Mouse (Mus musculus): ENCODE results near the gene Ppp5c. TPM values are rescaled to one million over a fixed set of nuclear protein-coding genes. Genes with fewer than 3 reads are reported as not detected.

Gene Ppp5c
- polyA plus RNA-seq, 1 experiment from 2014 or later = 112 TPM

- Histone ChIP-seq H3K4me3 (replicated peaks) (no peak overlapping the region), H3K36me3 (replicated peaks) (peaks cover 5% of the 10 kb centered on the region; the same call in 1 of the 2 replicates), H3K4me2 (no peak overlapping the region), H3K27me3 (no peaks in the 10 kb centered on the region), H3K9ac (no peak overlapping the region), H3K27ac (peak overlapping the region; percentile 84), H3K4me1 (peaks cover 60% of the 10 kb centered on the region), H3K9me3 (no peaks in the 10 kb centered on the region)
- WGBS = 42% methylated on average over 3 of the region's 3 CpGs
- no peak; the same call in 1 of the 2 replicates for ATAC-seq (ENCODE audit: low FRiP score)
Measured at GRCm38 (mm10) chr7:16988405-16988804, 39.3 kb downstream of the Ppp5c start.

- Histone ChIP-seq H3K4me2 (peak overlapping the region; percentile 8; the same call in 1 of the 2 replicates), H3K27me3 (no peaks in the 10 kb centered on the region), H3K4me1 (peaks cover 64% of the 10 kb centered on the region), H3K9ac (peak overlapping the region; percentile 22; the same call in 1 of the 2 replicates), H3K9me3 (no peaks in the 10 kb centered on the region), H3K27ac (peak overlapping the region; percentile 84), H3K36me3 (replicated peaks) (peaks cover 5% of the 10 kb centered on the region; the same call in 1 of the 2 replicates), H3K4me3 (replicated peaks) (no peak overlapping the region)
- WGBS = 44% methylated on average over 7 of the region's 7 CpGs
- ATAC-seq (ENCODE audit: low FRiP score) = peak; percentile 55
Measured at GRCm38 (mm10) chr7:16987541-16988149, 40.1 kb downstream of the Ppp5c start.

- peak within 1 kb of the TSS; percentile 51 for H3K9ac ChIP-seq
- H3K27me3 ChIP-seq = no peaks in the 10 kb centered on the region
- 18% methylated on average over 26 of the region's 26 CpGs for WGBS
- peak within 1 kb of the TSS; percentile 65 for H3K27ac ChIP-seq
- peak; percentile 80 for ATAC-seq (ENCODE audit: low FRiP score)
- H3K36me3 ChIP-seq (replicated peaks) = peaks cover 5% of the 10 kb centered on the region; the same call in 1 of the 2 replicates
- H3K4me1 ChIP-seq = peaks cover 46% of the 10 kb centered on the region
- peak within 1 kb of the TSS; percentile 69 for H3K4me2 ChIP-seq
- peak within 1 kb of the TSS; percentile 38 for H3K4me3 ChIP-seq (replicated peaks)
- no peaks in the 10 kb centered on the region for H3K9me3 ChIP-seq
Measured at GRCm38 (mm10) chr7:16982859-16983568, 44.7 kb downstream of the Ppp5c start, which contains the start of gene Gm42372. Gene Gm42372, plus strand, starts transcription at chr7:16983086.

GRCm38 (mm10) chr7:16980348-16980747 is 47.4 kb downstream of the Ppp5c start:
- H3K9me3 ChIP-seq = no peaks in the 10 kb centered on the region
- peak overlapping the region; percentile 47 for H3K4me2 ChIP-seq
- 11% methylated on average over 12 of the region's 12 CpGs for WGBS
- peaks cover 30% of the 10 kb centered on the region for H3K4me1 ChIP-seq
- 0 out of 2 replicates have a peak, but pooled peaks have one; percentile 15 for ATAC-seq (ENCODE audit: low FRiP score)
- peaks cover 2% of the 10 kb centered on the region; the same call in 1 of the 2 replicates for H3K36me3 ChIP-seq (replicated peaks)
- H3K9ac ChIP-seq = 0 out of 2 replicates have a peak overlapping the region, but pooled peaks have one; percentile 43
- no peaks in the 10 kb centered on the region for H3K27me3 ChIP-seq
- peak overlapping the region; percentile 21; the same call in 1 of the 2 replicates for H3K4me3 ChIP-seq (replicated peaks)
- H3K27ac ChIP-seq = peak overlapping the region; percentile 78

- WGBS = 84% methylated on average over 3 of the region's 3 CpGs
- ATAC-seq (ENCODE audit: low FRiP score) = no peak
Measured at GRCm38 (mm10) chr7:16978593-16978992, 49.1 kb downstream of the Ppp5c start.

GRCm38 (mm10) chr7:16978173-16978572 is 49.6 kb downstream of the Ppp5c start:
- ATAC-seq (ENCODE audit: low FRiP score) = no peak
- WGBS = 69% methylated on average over 6 of the region's 6 CpGs
- Histone ChIP-seq H3K36me3 (replicated peaks) (no peaks in the 10 kb centered on the region), H3K27me3 (no peaks in the 10 kb centered on the region), H3K9ac (no peak overlapping the region), H3K4me3 (replicated peaks) (no peak overlapping the region), H3K9me3 (no peaks in the 10 kb centered on the region), H3K27ac (no peak overlapping the region), H3K4me1 (peaks cover 21% of the 10 kb centered on the region), H3K4me2 (no peak overlapping the region)

More at GRCm38 (mm10) chr7:16978593-16978992, 49.1 kb downstream of the Ppp5c start:
- H3K27me3 ChIP-seq = no peaks in the 10 kb centered on the region
- no peak overlapping the region for H3K27ac ChIP-seq
- no peak overlapping the region for H3K9ac ChIP-seq
- H3K36me3 ChIP-seq (replicated peaks) = no peaks in the 10 kb centered on the region
- no peak overlapping the region for H3K4me2 ChIP-seq
- H3K4me3 ChIP-seq (replicated peaks) = no peak overlapping the region
- peaks cover 25% of the 10 kb centered on the region for H3K4me1 ChIP-seq
- no peaks in the 10 kb centered on the region for H3K9me3 ChIP-seq

- H3K4me1 ChIP-seq = peaks cover 12% of the 10 kb centered on the region
- H3K4me2 ChIP-seq = no peak overlapping the region
- no peak for ATAC-seq (ENCODE audit: low FRiP score)
- 63% methylated on average over 8 of the region's 8 CpGs for WGBS
- H3K9me3 ChIP-seq = no peaks in the 10 kb centered on the region
- H3K27ac ChIP-seq = no peak overlapping the region
- H3K27me3 ChIP-seq = no peaks in the 10 kb centered on the region
- H3K36me3 ChIP-seq (replicated peaks) = no peaks in the 10 kb centered on the region
- no peak overlapping the region for H3K9ac ChIP-seq
- H3K4me3 ChIP-seq (replicated peaks) = no peak overlapping the region
Measured at GRCm38 (mm10) chr7:16976298-16976697, 51.4 kb downstream of the Ppp5c start.

GRCm38 (mm10) chr7:16974018-16974417 is 53.7 kb downstream of the Ppp5c start:
- Histone ChIP-seq H3K4me2 (no peak overlapping the region), H3K27me3 (no peaks in the 10 kb centered on the region), H3K9ac (no peak overlapping the region), H3K36me3 (replicated peaks) (no peaks in the 10 kb centered on the region), H3K9me3 (peaks cover 5% of the 10 kb centered on the region; the same call in 1 of the 2 replicates), H3K4me3 (replicated peaks) (no peak overlapping the region), H3K4me1 (0 out of 2 replicates have a peak, but pooled peaks cover 3% of the 10 kb centered on the region), H3K27ac (no peak overlapping the region)
- ATAC-seq (ENCODE audit: low FRiP score) = no peak
- WGBS = 75% methylated on average over 6 of the region's 6 CpGs

GRCm38 (mm10) chr7:16971160-16971559 is 56.6 kb downstream of the Ppp5c start:
- 88% methylated on average over 3 of the region's 3 CpGs for WGBS
- Histone ChIP-seq H3K9ac (no peak overlapping the region), H3K36me3 (replicated peaks) (no peaks in the 10 kb centered on the region), H3K27ac (no peak overlapping the region), H3K9me3 (peaks cover 5% of the 10 kb centered on the region; the same call in 1 of the 2 replicates), H3K27me3 (no peaks in the 10 kb centered on the region), H3K4me1 (0 out of 2 replicates have a peak, but pooled peaks cover 3% of the 10 kb centered on the region), H3K4me3 (replicated peaks) (no peak overlapping the region), H3K4me2 (no peak overlapping the region)
- no peak for ATAC-seq (ENCODE audit: low FRiP score)

GRCm38 (mm10) chr7:16968414-16968813 is 59.3 kb downstream of the Ppp5c start:
- no peak overlapping the region for H3K27ac ChIP-seq
- no peaks in the 10 kb centered on the region for H3K4me1 ChIP-seq
- H3K4me3 ChIP-seq (replicated peaks) = no peak overlapping the region
- no peaks in the 10 kb centered on the region for H3K36me3 ChIP-seq (replicated peaks)
- peaks cover 5% of the 10 kb centered on the region; the same call in 1 of the 2 replicates for H3K9me3 ChIP-seq
- no peak overlapping the region for H3K9ac ChIP-seq
- no peak overlapping the region for H3K4me2 ChIP-seq
- no peaks in the 10 kb centered on the region for H3K27me3 ChIP-seq
- WGBS = 90% methylated on average over 6 of the region's 6 CpGs
- ATAC-seq (ENCODE audit: low FRiP score) = no peak

GRCm38 (mm10) chr7:16961678-16962077 is 66.0 kb downstream of the Ppp5c start:
- Histone ChIP-seq H3K27ac (no peak overlapping the region), H3K27me3 (no peaks in the 10 kb centered on the region), H3K9ac (no peak overlapping the region), H3K4me2 (peak overlapping the region; percentile 10; the same call in 1 of the 2 replicates), H3K4me1 (peaks cover 44% of the 10 kb centered on the region), H3K36me3 (replicated peaks) (peaks cover 6% of the 10 kb centered on the region; the same call in 1 of the 2 replicates), H3K9me3 (no peaks in the 10 kb centered on the region), H3K4me3 (replicated peaks) (no peak overlapping the region)
- ATAC-seq (ENCODE audit: low FRiP score) = no peak
- 86% methylated on average over 5 of the region's 5 CpGs for WGBS

GRCm38 (mm10) chr7:16959539-16960187 is 68.1 kb downstream of the Ppp5c start, which contains the start of gene Pnmal1:
Gene Pnmal1, plus strand, starts transcription at chr7:16959679.
- Histone ChIP-seq H3K27ac (peak within 1 kb of the TSS; percentile 92), H3K9me3 (no peaks in the 10 kb centered on the region), H3K4me2 (peak within 1 kb of the TSS; percentile 60), H3K27me3 (no peaks in the 10 kb centered on the region), H3K4me1 (peaks cover 48% of the 10 kb centered on the region), H3K36me3 (replicated peaks) (peaks cover 6% of the 10 kb centered on the region; the same call in 1 of the 2 replicates), H3K4me3 (replicated peaks) (peak within 1 kb of the TSS; percentile 35), H3K9ac (peak within 1 kb of the TSS; percentile 52)
- peak; percentile 94 for ATAC-seq (ENCODE audit: low FRiP score)
- WGBS = 7% methylated on average over 17 of the region's 17 CpGs

All from forebrain, embryonic 12.5 days (tissue).